Mouse (Mus musculus) testis, adult 2 months (tissue): ENCODE data around the gene Mras.

Experiments
- CTCF ChIP-seq: fragments of 200-500 bp; IDR thresholded peaks from 2 replicates; pipeline ENCODE4 v1.5.1; 2012; ENCODE audit warnings: low read depth, mild to moderate bottlenecking, inconsistent platforms, low read length, moderate library complexity; ENCODE audit not compliant: control insufficient read depth, insufficient read depth, insufficient replicate concordance
- POLR2A ChIP-seq: fragments of 200-500 bp; IDR thresholded peaks from 2 replicates; pipeline ENCODE4 v1.6.1; 2012; ENCODE audit warnings: low read depth, mild to moderate bottlenecking, inconsistent platforms, low read length, moderate library complexity; ENCODE audit not compliant: control insufficient read depth

DNA sequence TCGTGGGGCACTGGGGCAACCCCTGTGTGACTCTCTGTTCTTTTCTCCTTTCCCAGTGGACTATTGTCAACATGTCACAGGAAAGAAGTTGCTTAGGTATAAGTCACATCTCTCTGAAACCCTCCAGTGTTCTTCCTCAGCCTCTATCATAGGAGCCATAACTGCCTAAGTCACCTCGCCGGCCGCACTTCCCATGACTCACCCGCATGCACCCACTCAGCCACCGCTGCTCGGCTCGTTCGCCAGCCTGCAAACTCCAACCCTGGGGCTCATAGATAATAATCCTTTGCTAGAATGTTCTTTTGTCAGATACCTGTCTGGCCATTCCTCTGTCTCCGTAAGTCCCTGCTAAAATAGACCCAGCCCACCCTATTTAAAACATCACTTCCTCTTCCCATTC, 45.6 kb downstream of the Mras start:
- no peak for TF ChIP-seq POLR2A
- no peak for TF ChIP-seq CTCF
